Mouse (Mus musculus): ENCODE results near the gene Gm853.

DNA sequence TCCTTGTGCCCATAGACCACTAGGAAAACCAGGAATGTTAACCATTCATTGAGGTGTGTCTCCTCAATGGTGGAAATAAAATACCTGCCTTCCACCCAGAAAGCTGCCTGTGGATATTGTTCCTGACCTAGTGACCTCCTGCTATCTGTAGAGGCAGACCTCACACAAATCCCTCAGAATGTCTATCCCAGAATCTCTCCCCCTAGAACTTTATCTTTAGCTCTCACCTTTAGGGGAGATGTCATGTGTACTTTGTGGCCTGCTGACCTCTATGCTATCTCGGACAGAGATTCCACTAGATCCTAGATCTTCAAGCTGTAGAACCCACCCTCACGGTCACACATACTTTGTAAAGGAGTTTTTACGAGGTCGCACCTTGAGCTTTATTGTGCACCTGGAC lies 9.0 kb downstream of the Gm853 start:
- TF ChIP-seq CTCF (IDR thresholded peaks at IDR 0.05) (no peak), EP300 (IDR thresholded peaks at IDR 0.05) (no peak)

Measured in lung, postnatal 0 days (tissue).